ENCODE assay signal across 8 mouse cellular contexts in the genomic region with DNA sequence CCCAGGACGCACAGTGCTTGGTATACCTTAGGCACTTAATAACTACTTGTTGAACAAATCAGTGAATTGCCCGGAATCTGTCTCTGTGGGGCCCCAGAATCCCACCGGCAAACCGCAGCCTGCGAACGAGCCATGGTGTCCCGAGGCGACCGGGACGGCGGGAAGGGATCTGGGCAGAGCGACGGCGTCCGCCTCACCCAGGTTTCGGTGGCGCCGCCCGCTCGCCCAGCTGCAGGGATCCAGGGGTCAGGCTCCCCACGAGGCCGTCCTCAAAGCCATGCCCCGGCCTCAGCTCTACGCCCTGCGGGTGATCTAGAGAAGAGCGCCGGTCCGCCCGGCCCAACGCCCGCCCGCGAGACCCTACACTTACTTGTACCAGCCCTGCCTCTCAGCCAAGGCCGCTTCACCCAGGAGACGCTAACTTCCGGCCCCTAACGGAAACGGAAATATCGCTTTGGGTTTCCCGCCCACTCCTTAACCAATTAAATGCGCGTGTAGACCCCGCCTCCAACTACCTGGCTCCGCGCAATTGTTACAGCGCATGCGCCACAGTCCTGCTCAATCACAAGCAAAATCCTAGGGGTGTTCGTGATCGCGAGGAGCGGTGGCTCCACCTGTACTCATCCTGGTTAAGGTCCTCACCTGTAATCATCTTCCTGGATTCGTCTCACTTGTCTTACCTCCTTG. TPM values are rescaled to one million over a fixed set of nuclear protein-coding genes. Genes with fewer than 3 reads are reported as not detected.
DNase-seq lines count a peak whose midpoint lies in the region; ATAC-seq lines count a peak whose summit lies in the region.

TSS of gene Elof1 (minus strand) at position 433 of the 687 bp plus-strand sequence.

- DNase-seq in adipocyte (ENCODE audit: low spot score) = peak; percentile 98
- peak; percentile 99 for DNase-seq in embryo, embryonic 10 days (ENCODE audit: low spot score)
- DNase-seq in gastrocnemius, postnatal 10 days = peak; percentile 83
- DNase-seq in induced T-regulatory cell, adult 2 months (ENCODE audit: low read depth) = peak; percentile 99
- DNase-seq in left cerebral cortex, adult 9 months (ENCODE audit: low spot score in 2 of 2) = peak; percentile 90 to 97
- DNase-seq in right cerebral cortex, postnatal 14 days = peak; percentile 91
- DNase-seq in urinary bladder, postnatal 36 days (ENCODE audit: low spot score in 2 of 2) = peak; percentile 92 to 93

- peak; percentile 90 for ATAC-seq in megakaryocyte progenitor cell, adult 5-6 weeks (replicated peaks; ENCODE audit: poor library complexity)

RNA-seq across cellular contexts. Expression of gene Elof1, which starts in this region (rescaled TPM):
- 10 to 100 TPM; 33.4 to 39.7 TPM for total RNA-seq in gastrocnemius, postnatal 10 days (2021)
- 106 and 124 TPM in 2 replicates for total RNA-seq in megakaryocyte progenitor cell, adult 5-6 weeks (2015)
- 43.6 and 49.6 TPM in 2 replicates for total RNA-seq in megakaryocyte progenitor cell, adult 5-6 weeks (2017)

Comparison
In these comparisons a context has a peak if more than half of its experiments do, and no peak if none do; other contexts are left out.
1. Peak in every context shown above with its lines: DNase-seq and ATAC-seq.